Comparison of ENCODE assay signal across 7 mouse cellular contexts in the genomic region with DNA sequence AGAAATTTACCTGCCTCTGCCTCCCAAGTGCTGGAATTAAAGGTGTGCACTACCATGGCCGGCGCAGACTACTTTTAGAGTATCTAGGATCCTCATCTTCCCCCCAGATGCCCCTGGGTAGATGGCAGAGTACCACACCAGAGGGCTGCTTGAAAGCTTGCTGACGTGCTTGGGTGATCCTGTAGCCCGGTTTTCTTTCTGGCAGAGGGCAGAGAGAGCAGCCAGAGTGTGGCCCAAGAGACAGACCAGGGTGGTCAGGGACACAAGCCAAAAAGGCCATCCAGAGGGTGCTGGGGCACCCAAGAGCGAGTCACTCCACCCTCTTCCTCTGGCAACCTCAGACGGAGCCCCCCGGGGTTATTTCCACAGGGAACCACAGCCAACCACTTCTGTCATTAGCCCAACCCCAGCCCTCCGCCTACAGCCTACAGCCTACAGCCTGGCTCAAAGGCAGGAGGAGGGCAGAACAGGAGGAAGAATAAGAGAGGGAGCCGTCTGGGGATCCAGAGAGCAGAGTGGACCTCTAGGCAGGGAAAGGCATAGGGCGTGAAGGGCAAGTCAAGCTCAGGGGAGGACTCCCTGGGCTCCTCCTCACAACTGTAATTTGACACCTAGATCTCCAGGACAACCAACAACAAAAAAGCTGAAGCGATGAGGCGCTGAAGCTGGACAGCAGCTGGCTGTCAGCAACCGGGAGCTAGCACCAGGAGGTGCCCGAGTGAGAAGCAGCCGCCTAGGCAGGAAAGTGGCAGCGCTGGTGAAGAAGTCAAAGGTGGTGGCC. TPM values are rescaled to one million over a fixed set of nuclear protein-coding genes. Genes with fewer than 3 reads are reported as not detected.
DNase-seq lines count a peak whose midpoint lies in the region; ATAC-seq and TF ChIP-seq lines count a peak whose summit lies in the region.

A gene (plus strand): TSS at position 481 of the 781 bp plus-strand sequence.

- TF ChIP-seq CTCF in G1E (IDR thresholded peaks at IDR 0.05; ENCODE audit: low read depth, low read length), result no peak
- TF ChIP-seq CTCF in stomach, postnatal 0 days (IDR thresholded peaks at IDR 0.05; ENCODE audit: low read depth), result peak; percentile 40; the same call in 1 of the 2 replicates

- ATAC-seq in G1E (ENCODE audit: extremely low read depth, insufficient number of reproducible peaks, low FRiP score, poor library complexity, severe bottlenecking), result peak; percentile 41
- ATAC-seq in common myeloid progenitor, adult 5-6 weeks (replicated peaks; ENCODE audit: low read depth, poor library complexity, severe bottlenecking), result peak; percentile 35
- peak; percentile 58 for ATAC-seq in heart, embryonic 11.5 days (replicated peaks; ENCODE audit: insufficient number of reproducible peaks, low FRiP score, low TSS enrichment)
- peak; percentile 89 for ATAC-seq in kidney, embryonic 16.5 days (ENCODE audit: low FRiP score, low TSS enrichment)
- ATAC-seq in stomach, postnatal 0 days (ENCODE audit: low FRiP score, low TSS enrichment), result peak; percentile 50

- DNase-seq in G1E (ENCODE audit: low spot score), result no peak
- DNase-seq in lung, postnatal 4 days, result peak; percentile 66 to 85
- peak; percentile 74 for DNase-seq in stomach, postnatal 0 days (ENCODE audit: low spot score)
- no peak for DNase-seq in adrenal gland, postnatal 25 days

- peak within 1 kb of the TSS; percentile 67 for H3K4me2 ChIP-seq in heart, embryonic 11.5 days
- H3K4me2 ChIP-seq in kidney, embryonic 16.5 days (replicated peaks; ENCODE audit: low read depth, low read length), result peak within 1 kb of the TSS; percentile 26
- peak within 1 kb of the TSS; percentile 11; the same call in 1 of the 2 replicates for H3K4me2 ChIP-seq in stomach, postnatal 0 days (replicated peaks; ENCODE audit: low read depth)

- H3K27ac ChIP-seq in heart, embryonic 11.5 days (ENCODE audit: low read depth, low read length), result peak within 1 kb of the TSS; percentile 95
- H3K27ac ChIP-seq in kidney, embryonic 16.5 days (ENCODE audit: low read length), result peak within 1 kb of the TSS; percentile 92
- peak within 1 kb of the TSS; percentile 53; the same call in 1 of the 2 replicates for H3K27ac ChIP-seq in stomach, postnatal 0 days (replicated peaks)

- 24% methylated on average over 16 of the region's 16 CpGs for WGBS in heart, embryonic 11.5 days (ENCODE audit: insufficient replicate concordance)
- 18% methylated on average over 16 of the region's 16 CpGs for WGBS in kidney, embryonic 16.5 days
- WGBS in stomach, postnatal 0 days, result 29% methylated on average over 16 of the region's 16 CpGs

- peak within 1 kb of the TSS; percentile 58 for H3K9ac ChIP-seq in heart, embryonic 11.5 days (ENCODE audit: low read depth, low read length)
- H3K9ac ChIP-seq in kidney, embryonic 16.5 days (replicated peaks; ENCODE audit: low read length), result peak within 1 kb of the TSS; percentile 55
- H3K9ac ChIP-seq in stomach, postnatal 0 days (ENCODE audit: low read length), result peak within 1 kb of the TSS; percentile 27; the same call in 1 of the 2 replicates

- no peaks in the 10 kb centered on the region for H3K27me3 ChIP-seq in G1E (ENCODE audit: insufficient read depth, low read length)
- H3K27me3 ChIP-seq in heart, embryonic 11.5 days (ENCODE audit: control insufficient read depth, insufficient read depth, low read length), result no peaks in the 10 kb centered on the region
- H3K27me3 ChIP-seq in kidney, embryonic 16.5 days (ENCODE audit: insufficient read depth, low read length), result no peaks in the 10 kb centered on the region
- no peaks in the 10 kb centered on the region for H3K27me3 ChIP-seq in stomach, postnatal 0 days (ENCODE audit: control insufficient read depth, insufficient read depth, low read length)

- TF ChIP-seq EP300 in stomach, postnatal 0 days (optimal IDR thresholded peaks at IDR 0.05), result no peak

- peaks cover 75% of the 10 kb centered on the region for H3K4me1 ChIP-seq in G1E (ENCODE audit: insufficient read depth, low read depth, low read length)
- peaks cover 62% of the 10 kb centered on the region for H3K4me1 ChIP-seq in heart, embryonic 11.5 days (ENCODE audit: control insufficient read depth, insufficient read depth, low read length)
- H3K4me1 ChIP-seq in kidney, embryonic 16.5 days (ENCODE audit: insufficient read depth, low read length), result peaks cover 53% of the 10 kb centered on the region
- H3K4me1 ChIP-seq in stomach, postnatal 0 days (replicated peaks; ENCODE audit: control insufficient read depth, insufficient read depth), result peaks cover 19% of the 10 kb centered on the region

- peak within 1 kb of the TSS; percentile 76 for H3K4me3 ChIP-seq in G1E (ENCODE audit: low read depth, low read length)
- peak within 1 kb of the TSS; percentile 34 for H3K4me3 ChIP-seq in heart, embryonic 11.5 days (ENCODE audit: low read depth, low read length)
- H3K4me3 ChIP-seq in kidney, embryonic 16.5 days (ENCODE audit: low read length), result peak within 1 kb of the TSS; percentile 19
- H3K4me3 ChIP-seq in stomach, postnatal 0 days (ENCODE audit: low read depth, low read length), result no peak within 1 kb of the TSS

- H3K36me3 ChIP-seq in G1E (replicated peaks), result peaks cover 81% of the 10 kb centered on the region
- peaks cover 4% of the 10 kb centered on the region for H3K36me3 ChIP-seq in heart, embryonic 11.5 days (ENCODE audit: control insufficient read depth, insufficient read depth, low read length)
- 0 out of 2 replicates have a peak, but pooled peaks cover 7% of the 10 kb centered on the region for H3K36me3 ChIP-seq in kidney, embryonic 16.5 days (ENCODE audit: insufficient read depth, low read length)
- peaks cover 4% of the 10 kb centered on the region; the same call in 1 of the 2 replicates for H3K36me3 ChIP-seq in stomach, postnatal 0 days (ENCODE audit: control insufficient read depth, insufficient read depth, low read length)

- no peaks in the 10 kb centered on the region for H3K9me3 ChIP-seq in G1E (replicated peaks)
- H3K9me3 ChIP-seq in heart, embryonic 11.5 days (replicated peaks; ENCODE audit: control insufficient read depth, low read length), result no peaks in the 10 kb centered on the region
- H3K9me3 ChIP-seq in kidney, embryonic 16.5 days (ENCODE audit: low read length), result no peaks in the 10 kb centered on the region
- H3K9me3 ChIP-seq in stomach, postnatal 0 days (ENCODE audit: control insufficient read depth, low read length), result no peaks in the 10 kb centered on the region

RNA-seq across cellular contexts. Expression of the gene that starts here (rescaled TPM):
- total RNA-seq in G1E (2014; fragmentation: Nextera tagmentation), result 8.0 and 14.7 TPM in 2 replicates
- total RNA-seq in G1E (2017), result 30.0 and 38.1 TPM in 2 replicates
- 10.0 and 11.7 TPM in 2 replicates for polyA plus RNA-seq in G1E (2012)
- 31.2 and 35.4 TPM in 2 replicates for total RNA-seq in common myeloid progenitor, adult 5-6 weeks (2017)
- 19.6 and 21.8 TPM in 2 replicates for polyA plus RNA-seq in heart, embryonic 11.5 days (2014; fragmentation: Nextera tagmentation; extraction: Ambion mirVana)
- polyA plus RNA-seq in kidney, embryonic 16.5 days (2015; fragmentation: Nextera tagmentation; extraction: Ambion mirVana), result 4.7 and 5.0 TPM in 2 replicates
- polyA plus RNA-seq in stomach, postnatal 0 days (2015; fragmentation: Nextera tagmentation; extraction: Ambion mirVana), result 16.8 and 17.9 TPM in 2 replicates
- 0.73 TPM in 1 of 2 replicates, not detected in the other for total RNA-seq in adrenal gland, postnatal 25 days (2021)

Comparison
In these comparisons a context has a peak if more than half of its experiments do, and no peak if none do; other contexts are left out.
1. ATAC-seq: peak in every context shown above with its lines; median percentile 89 in kidney, embryonic 16.5 days; 58 in heart, embryonic 11.5 days; 50 in stomach, postnatal 0 days; 41 in G1E; 35 in common myeloid progenitor, adult 5-6 weeks.
2. DNase-seq: peak in lung, postnatal 4 days (2 of 2) and stomach, postnatal 0 days (single experiment); none in G1E (single experiment) and adrenal gland, postnatal 25 days (single experiment).
3. H3K4me2 ChIP-seq: peak in every context shown above with its lines; median percentile 67 in heart, embryonic 11.5 days; 26 in kidney, embryonic 16.5 days; 11 in stomach, postnatal 0 days.
4. Peak in every context shown above with its lines, with median percentiles within 50 percentile points of each other: H3K27ac ChIP-seq and H3K9ac ChIP-seq.